Mouse (Mus musculus) erythroblast, adult 5-6 weeks (primary cell): ENCODE data around the gene Opa1. TPM values are rescaled to one million over a fixed set of nuclear protein-coding genes. Genes with fewer than 3 reads are reported as not detected.
A peak's percentile ranks its signal among the peaks of the same experiment; 100 is the strongest.

ENCODE experiments used
- ATAC-seq: replicated peaks from 2 replicates; pipeline ENCODE4 v1.8.0; 2016; ENCODE audit warnings: moderate number of reproducible peaks, mild to moderate bottlenecking, moderate TSS enrichment, inconsistent platforms; ENCODE audit not compliant: poor library complexity, low FRiP score, severe bottlenecking
- total RNA-seq, 2 experiments: library from RNA; stranded (forward) in 1 of 2; stranded (reverse) in 1 of 2; fragments of 150-400 nt in 1 of 2; fragments of 200-764, 138-1000 nt in 1 of 2; gene quantifications; 2 replicates each; pipeline versions ENCODE4 v1.2.3 to v1.2.4; 2015 to 2017; ENCODE audit warnings: low replicate concordance in 2 of 2

The Opa1 gene
- total RNA-seq (2015; ENCODE audit: low replicate concordance) (6.3 and 14.2 TPM in 2 replicates), total RNA-seq (2017; ENCODE audit: low replicate concordance) (16.9 and 23.9 TPM in 2 replicates)

DNA sequence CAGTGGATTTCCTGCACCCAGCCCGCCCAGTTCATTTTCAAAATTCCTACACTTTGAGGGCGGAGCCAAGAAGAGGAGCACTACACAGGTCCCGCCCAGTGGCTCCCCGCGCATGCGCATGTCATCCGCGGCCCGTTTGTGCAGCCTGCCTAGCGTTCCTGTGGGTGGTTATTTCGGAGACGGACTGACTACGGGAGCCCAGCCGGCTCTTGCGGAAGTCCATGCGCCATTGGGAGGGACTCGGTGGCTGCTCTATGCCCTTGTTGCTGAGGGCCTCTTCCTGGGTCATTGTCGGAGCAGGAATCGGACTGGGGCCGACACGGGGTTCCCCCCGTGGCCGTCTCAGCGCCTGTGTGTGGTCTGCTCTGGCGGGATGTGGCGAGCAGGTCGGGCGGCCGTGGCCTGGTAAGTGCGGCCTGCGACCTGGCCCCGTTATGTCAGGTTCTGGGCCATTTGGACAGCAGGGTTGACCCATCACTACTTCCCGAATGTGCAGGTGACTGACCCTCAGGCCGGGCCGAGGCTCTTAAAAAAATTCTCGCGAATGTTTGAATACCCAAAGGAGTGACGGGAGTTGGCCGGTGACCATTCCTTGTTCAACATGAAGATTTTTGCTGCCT is at the start of gene Opa1:
Gene Opa1, plus strand, starts transcription at position 168 of the 620 bp plus-strand sequence.
- peak; percentile 99 for ATAC-seq

DNA sequence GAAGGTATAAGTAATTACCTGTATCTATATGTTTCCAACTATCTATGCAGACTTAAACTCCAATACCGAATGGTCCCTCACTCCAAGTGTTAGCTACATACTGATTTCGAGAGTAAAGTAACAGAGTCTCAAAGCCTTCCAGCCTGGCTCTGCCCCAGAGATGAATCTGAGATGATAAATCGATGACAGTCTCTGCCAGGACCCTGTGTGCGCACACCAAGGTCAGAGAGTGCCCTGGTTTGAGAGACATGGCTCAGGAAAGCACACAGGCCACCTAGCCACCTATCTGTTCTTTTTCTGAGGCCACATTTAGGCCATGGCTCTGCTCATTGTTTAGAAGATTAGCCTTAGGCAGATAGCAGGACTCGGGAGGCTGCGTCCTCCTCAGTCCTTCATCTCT is 45.5 kb upstream of the Opa1 start:
- ATAC-seq: no peak

DNA sequence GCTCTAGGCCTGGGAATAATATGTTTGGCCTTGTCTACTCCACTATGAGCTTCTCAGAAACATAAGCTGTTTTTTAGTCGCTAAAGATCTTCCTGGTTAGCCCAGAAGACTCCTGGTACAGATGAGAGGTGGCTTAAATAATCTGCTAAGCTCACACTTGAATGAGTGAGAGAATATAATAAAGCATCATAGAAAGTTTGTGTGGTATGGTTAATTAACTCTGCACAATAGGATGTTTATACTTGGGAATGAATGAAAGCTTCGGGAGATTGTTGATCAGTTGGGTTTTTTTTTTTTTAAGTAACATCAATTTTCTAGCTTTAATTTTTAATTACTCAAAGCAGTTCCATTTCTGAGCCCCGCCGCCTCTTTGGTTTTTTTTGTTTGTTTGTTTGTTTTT is 43.3 kb upstream of the Opa1 start:
- no peak for ATAC-seq

DNA sequence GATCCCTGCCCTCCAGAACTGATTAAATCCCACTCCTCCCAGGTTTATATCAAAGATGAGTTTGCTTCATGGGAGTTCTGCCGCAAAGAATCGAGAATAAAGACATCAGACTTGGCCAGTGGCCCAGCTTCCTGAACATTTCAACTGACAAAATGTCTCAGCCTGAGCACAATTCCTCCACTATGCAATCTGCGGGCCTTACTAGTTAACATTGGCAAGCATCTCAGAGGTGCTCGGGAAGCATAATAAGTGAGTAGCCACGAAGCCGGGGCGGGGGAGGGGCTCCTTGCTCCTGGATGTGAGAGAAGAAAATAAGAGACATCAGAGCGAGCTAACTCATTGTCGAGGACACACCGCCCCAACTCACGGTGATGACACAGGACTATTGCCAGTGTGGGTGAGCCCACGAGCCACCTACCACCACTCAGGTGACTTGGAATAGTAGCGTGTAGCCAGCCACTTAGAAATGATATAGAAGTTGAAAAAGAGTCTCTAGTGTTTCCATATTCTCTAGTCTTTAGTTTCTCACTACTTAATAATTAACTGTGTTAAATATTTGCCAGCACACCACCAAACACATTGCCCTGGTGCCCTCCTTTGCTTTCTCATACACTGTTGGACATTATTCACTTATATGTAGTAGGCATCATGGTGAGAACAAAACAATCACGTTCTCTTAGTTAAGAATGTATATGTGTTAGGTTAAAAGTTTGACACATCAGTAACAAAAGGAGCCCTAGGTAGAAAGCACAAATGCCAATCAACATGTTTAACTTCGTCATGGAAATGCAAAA is 42.5 kb upstream of the Opa1 start:
- no peak for ATAC-seq

GRCm38 (mm10) chr16:29539906-29540305 is 39.2 kb upstream of the Opa1 start:
- no peak for ATAC-seq

DNA sequence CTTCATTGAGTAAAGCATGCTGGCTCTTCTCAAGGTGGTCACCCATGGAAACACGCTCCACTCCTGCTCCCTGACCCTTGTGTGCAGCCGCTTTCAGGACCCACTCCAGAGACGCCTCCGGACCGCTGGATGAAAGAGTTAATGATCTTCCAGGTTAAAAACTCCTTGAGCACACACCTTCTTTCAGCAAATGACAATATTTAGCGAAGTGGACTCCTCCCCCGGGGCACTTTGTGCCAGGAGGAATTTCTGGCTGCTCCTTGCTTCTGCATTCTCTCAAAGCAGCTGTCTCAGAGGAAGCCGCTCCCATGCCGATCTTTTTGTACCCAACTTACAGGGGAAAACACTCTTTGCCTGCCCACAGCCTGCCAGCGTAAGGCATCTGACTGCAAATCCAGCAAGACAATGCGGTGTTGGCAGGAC is 37.9 kb upstream of the Opa1 start:
- no peak for ATAC-seq

DNA sequence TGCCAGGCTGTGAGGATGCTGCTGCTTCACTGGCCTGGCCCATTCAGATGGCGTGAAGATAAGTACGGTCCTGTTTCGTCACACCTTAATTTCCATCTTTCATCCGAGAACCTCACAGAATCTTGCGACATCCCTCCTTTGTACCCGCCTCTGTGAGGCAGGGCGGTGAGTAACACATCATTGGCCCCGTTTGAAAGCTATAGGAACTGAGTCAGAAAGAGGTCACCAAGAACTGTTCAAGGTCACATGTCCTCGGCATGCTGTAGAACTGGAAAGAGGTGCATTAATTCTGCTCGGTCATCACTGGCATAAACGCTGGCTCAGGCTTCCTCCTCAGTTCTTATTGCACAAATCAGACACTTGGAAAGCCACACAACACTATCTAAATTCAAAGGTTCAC is 34.3 kb upstream of the Opa1 start, which contains the start of gene Atp13a4:
Gene Atp13a4, minus strand, starts transcription at position 36 of the 400 bp plus-strand sequence.
- ATAC-seq: no peak

GRCm38 (mm10) chr16:29559667-29560066 is 19.5 kb upstream of the Opa1 start:
- no peak for ATAC-seq

DNA sequence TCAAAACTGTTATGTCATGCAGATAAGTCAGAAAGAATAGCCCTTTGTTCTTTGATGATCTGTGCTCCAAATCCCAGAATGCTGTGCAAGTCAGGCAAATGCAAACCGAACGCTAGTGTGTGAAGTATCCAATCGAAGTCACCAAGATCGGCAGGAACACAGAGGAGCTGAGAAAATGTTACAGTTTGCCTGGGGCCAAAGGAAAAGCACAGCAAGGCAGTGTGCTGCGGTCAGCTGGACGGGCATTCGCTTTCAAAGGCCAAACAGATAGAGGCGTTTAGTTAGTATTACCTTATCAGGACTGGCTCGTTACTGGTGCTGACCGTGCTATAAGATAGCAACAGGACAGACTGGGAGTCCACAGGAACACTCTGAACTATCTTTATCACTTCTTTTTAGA is 18.7 kb upstream of the Opa1 start:
- ATAC-seq: no peak; the same call in 1 of the 2 replicates

DNA sequence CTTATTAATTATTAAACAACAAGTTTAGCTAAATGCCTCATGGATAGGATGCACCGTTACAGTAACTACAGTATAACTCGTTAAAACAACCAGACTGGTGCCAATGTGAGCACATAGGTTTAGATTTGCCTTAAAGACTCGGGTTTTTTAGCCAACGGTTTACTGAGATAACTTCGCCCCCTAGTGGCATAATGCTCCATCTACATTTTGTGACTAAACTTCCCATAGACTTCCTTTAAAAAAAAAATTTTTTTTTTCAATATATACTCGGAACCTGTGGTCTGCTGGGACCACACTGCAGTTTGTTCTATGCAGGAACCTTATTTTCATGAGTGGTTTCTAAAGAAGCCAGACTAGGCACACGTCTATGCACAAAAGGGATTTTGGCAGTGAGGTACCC is 18.3 kb upstream of the Opa1 start:
- ATAC-seq: no peak

DNA sequence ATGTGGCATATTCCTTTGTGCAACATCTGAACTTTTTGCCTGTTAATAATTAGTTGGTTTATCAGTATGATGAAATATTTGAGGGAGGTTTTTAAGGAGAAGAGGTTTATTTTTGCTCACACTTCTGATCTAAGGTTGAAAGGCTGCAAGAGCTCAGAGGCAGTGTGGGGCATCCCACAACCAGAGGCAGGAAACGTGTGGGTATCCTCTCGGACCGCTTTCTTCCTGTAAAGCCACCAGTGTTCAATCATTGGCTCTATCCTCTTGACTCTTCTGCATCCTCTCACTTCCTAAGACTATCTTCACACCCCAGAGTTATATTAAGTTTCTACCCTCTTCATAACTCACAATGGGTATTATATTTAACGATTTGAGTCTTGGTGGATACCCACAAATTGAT is 5.1 kb upstream of the Opa1 start:
- no peak for ATAC-seq

GRCm38 (mm10) chr16:29575620-29576019 is 3.5 kb upstream of the Opa1 start:
- ATAC-seq: no peak

DNA sequence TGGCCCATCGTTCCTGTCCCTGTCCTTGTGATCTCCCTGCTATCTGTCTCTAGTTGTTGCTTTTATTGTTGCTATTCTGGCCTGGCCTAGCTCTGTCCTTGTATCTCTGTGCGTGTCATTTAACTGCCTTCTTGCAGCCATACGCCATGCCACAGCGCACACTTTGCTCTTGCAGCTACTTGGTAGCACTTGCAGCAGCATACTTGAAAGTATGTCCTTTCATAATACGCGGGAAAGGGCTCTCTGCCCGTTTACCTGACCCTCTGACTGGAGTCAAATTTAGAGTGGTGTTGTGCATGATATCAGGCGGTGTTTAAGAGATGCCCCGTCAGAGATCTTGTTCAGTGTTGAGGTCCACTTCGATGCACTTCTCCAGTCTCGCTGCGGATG is 648 bp downstream of the Opa1 start:
- peak; percentile 24 for ATAC-seq

GRCm38 (mm10) chr16:29592171-29592570 is 13.0 kb downstream of the Opa1 start:
- no peak for ATAC-seq

GRCm38 (mm10) chr16:29597122-29597521 is 18.0 kb downstream of the Opa1 start:
- ATAC-seq: no peak

DNA sequence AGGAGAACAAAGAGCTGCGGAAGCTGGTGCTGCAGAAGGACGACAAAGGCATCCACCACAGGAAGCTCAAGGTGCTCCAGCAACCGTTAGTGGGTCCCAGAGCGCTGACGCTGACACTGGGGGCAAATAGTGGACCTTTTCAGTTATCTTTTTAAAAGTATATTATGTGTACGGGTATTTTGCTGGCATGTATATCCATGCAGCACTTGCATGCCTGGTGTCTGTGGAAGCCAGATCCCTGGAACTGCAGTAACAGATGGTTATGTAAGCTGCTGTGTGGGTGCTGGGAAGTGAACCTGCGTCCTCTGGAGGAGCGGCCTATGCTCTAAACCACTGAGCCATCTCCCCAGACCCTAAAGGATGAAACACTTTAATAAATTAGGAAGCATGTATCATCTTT is 26.4 kb downstream of the Opa1 start:
- ATAC-seq: no peak

GRCm38 (mm10) chr16:29607131-29607530 is 28.0 kb downstream of the Opa1 start:
- ATAC-seq: no peak

DNA sequence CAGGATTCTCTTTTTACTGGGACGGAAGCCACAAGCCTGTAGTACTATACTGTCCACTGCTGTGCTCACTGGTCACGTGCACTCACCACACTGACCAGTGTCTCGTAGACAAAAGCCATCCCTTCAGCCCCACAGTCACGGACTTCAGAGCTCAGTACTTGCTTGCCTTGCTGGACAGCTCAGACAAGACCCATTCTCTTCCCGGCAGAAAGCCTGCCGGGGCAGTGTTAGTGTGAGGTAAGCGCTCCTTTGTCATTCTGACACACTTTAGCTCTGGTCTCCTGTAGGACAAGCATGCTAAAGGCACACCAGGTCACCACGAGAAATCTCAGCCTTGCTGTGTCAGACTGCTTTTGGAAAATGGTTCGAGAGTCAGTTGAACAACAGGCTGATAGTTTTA is 35.6 kb downstream of the Opa1 start:
- no peak for ATAC-seq

DNA sequence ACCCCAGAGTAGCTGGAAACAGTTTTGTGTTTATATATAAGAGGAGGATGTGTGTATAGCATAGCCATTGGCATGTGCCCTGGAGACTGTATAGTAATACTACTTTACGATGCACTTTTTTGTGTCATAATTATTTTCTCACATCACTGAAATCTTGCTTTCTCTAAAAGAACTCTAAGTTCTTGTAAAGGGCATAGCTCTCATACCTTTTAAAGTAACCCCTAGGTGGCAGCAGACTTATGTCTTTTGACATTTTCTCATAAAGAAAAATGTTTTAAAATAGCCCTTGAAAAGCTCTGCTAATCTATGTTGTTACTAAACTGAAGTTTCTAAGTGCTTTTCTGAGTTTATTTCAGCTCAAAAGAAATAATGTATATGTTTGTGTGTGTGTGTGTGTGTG is 49.9 kb downstream of the Opa1 start:
- ATAC-seq: no peak

DNA sequence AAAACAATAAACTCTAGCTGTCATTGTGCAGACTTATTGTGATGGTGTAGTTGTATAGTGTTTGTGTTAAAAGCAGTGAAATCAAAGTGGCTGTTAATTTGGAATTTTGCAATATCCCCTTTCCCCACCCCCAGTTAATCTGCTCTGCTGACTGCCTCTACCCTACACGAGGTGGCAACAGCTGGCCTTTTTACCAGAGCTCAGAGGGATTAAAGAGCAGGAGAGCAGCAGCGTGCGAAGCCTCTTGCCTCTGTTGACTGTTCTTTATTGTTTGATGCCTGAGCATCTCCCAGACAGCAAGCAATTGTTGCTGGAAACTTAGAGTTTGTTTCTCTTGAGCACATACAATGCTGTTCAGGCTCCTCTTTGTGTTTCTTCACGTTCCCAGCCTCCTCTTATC is 56.6 kb downstream of the Opa1 start:
- no peak for ATAC-seq

- ATAC-seq: no peak
Measured at GRCm38 (mm10) chr16:29642376-29642775, 63.2 kb downstream of the Opa1 start.
